Mouse (Mus musculus): Measurements from ENCODE around the gene Naa40.
A peak's percentile ranks its signal among the peaks of the same experiment; 100 is the strongest.

Naa40 gene

GRCm38 (mm10) chr19:7240782-7241690 is at the start of gene Naa40:
Naa40 (minus strand) TSS chr19:7241183.
- peak; percentile 98 for DNase-seq (ENCODE audit: low read depth, low spot score)

DNA sequence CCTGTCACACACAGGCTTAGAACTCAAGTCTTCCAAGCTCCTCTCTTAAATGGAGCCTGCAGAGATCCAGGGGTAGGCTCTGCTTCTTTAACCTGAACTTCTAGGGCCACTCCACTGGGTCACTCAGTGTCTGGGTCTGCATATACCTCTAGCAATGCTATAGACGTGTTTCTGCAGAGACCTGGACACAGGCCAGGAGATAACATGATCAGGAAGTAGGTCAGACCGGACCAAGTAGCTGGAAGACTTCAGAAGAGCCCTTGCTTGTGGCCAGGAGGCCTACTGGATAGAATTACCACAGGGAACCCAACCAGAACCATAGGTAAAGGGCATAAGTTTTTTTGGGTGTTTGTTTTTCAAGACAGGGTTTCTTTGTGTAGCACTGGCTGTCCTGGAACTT is 48.8 kb upstream of the Naa40 start:
- no peak for DNase-seq (ENCODE audit: low read depth, low spot score)

DNA sequence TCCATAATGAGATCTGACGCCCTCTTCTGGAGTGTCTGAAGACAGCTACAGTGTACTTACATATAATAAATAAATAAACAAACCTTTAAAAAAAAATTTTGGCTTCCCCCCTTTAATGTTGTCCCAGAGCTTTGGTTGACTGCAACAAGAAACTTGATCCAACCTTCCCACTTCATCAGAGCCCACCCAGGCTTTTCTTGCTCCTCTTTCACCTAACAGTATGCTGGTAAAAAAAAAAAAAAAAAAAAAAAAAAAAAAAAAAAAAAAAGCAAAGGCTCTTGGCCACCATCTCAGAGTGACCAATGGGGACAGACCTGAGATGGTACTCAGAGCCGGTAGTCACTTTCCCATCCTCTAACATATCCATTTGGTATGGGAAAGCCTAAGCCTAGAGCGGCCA is 47.3 kb upstream of the Naa40 start:
- DNase-seq (ENCODE audit: low read depth, low spot score): no peak

DNA sequence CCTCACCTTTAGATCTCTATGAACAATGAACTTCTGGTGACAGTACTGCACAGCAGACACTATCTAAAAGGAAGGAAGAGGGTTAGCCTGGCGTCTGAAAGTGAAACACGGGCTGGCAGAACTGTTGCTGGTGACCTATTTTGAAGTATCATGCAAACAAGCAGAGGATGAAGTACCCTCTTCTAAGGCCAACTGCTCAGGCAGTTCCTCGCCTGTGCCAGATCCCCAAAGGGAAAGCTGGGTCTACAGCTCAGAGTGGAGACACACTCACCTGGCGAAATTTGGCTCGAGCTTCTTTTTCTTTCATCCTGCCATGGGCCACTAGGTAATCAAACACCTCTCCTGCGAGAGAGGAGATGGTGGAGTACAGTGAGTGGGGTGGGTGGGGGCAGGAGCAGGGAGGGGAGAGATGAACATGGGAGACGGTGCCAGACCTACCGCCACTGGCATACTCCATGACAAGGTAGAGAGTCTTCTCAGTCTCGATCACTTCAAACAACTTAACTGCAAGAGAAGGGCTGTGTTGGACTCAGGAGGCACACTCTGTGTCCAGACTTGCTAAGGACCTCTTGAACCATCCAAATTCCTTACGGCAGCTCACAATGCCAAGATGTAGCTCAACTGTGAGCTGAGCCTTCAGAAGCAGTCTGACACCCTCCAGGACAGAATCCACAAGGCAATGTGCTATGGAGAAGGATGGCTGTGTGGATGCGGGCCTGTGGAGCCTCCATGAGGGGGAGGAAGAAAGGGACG is 45.8 kb upstream of the Naa40 start:
- DNase-seq (ENCODE audit: low read depth, low spot score): no peak

DNA sequence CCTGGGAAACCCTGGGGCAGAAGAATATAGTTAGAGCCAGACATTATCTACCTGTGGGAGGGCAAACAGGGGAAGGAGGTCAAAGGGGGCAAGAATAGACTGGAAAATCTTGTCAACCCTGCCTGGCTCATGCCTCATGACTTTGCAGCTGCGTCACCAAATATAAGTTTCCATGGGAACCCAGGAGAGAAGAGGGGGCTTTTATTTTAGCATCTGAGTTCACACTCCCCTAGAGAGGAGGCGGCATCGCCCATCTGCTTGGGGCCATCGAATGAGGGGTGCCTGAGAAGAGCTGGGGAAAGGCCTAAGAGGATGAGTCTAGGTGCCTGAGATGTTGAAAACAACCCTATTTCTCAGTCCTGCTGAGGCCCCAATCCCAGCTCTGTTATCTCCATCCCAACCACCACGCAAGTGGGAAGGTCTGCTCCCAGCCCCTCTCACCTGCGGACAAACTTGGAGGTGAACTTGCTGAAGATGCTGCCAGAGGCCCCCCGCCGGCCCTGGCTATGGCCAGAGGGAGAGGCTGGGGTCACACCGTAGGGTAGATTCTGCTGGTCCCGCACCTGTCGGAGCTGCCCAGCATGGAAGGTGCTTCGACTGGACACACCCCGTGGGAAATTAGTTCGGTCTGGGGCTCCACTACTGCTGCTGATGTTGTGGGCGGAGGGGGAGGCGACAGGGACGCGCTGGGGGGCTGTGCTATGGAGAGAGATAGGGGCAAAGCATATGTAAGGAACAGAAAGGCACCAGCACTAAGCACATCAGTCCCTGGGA is 39.8 kb upstream of the Naa40 start:
- DNase-seq (ENCODE audit: low read depth, low spot score): no peak

GRCm38 (mm10) chr19:7279114-7279513 is 38.1 kb upstream of the Naa40 start:
- DNase-seq (ENCODE audit: low read depth, low spot score): peak; percentile 68

DNA sequence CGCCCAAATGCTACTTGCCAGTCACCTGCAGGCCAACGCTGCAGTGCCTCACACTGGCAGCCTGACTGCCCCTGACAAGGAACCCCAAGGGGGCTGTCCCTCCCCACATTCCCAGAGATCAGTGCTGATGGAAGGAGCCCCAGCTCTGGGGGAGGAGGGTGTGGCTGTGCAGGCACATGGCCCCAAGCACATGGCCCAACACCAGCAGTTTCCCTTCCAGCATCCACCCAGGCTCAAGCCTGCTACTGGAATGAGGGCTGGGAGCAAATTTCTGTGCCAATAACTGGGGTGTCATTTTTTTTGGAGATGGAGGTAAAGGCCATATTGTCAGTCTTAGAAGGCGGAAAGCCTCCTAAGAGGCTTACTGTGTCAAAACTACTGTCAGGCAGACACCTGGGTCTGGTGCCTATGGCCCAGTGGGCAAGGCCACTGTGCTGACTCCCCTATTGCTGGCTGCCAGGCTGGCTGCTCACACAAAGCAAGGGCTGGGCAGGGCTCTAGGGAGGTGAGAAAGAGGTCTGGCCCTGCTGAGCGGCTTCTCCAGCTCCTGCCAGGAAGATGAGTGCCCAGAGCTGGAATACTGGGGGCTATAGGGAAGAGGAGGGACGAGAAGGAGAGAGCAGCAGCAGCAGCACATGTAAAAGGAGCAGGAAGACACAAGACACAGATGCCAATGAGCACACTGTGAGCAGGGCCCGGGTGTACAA is 37.4 kb upstream of the Naa40 start:
- DNase-seq (ENCODE audit: low read depth, low spot score): no peak

- DNase-seq (ENCODE audit: low read depth, low spot score): no peak
These were observed 35.8 kb upstream of the Naa40 start for GRCm38 (mm10) chr19:7276796-7277195.

DNA sequence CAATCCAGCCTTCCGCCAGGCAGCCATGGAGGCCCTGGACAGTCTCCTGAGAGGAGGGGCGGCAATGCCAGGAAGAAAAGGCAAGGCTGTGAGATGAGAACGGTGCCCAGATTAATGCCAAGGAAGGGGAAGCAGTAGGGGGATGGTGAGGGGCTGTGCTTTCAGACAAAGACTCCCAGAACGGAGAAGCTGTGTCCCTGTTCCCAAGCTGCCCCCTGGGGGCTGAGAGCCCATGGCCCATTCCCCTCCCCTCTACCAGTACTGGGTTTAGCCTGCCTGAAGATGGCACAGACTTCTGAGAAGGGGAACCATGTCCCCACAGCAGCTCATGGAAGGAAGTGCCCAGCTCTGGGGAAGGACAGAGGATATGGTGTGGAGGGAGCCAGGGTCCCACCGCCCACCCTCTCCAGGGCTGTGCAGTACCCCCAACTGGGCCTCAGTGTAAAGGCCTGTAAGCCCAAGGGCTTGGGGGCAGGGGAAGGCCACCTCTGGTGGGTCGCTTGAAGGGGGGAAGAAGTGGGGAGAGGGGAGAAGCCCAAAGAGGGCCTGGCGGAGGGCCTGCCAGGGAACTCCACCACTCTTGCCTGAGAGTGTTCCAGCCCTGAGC is 35.2 kb upstream of the Naa40 start:
- no peak for DNase-seq (ENCODE audit: low read depth, low spot score)

GRCm38 (mm10) chr19:7275131-7275789 is 34.3 kb upstream of the Naa40 start:
- no peak for DNase-seq (ENCODE audit: low read depth, low spot score)

DNA sequence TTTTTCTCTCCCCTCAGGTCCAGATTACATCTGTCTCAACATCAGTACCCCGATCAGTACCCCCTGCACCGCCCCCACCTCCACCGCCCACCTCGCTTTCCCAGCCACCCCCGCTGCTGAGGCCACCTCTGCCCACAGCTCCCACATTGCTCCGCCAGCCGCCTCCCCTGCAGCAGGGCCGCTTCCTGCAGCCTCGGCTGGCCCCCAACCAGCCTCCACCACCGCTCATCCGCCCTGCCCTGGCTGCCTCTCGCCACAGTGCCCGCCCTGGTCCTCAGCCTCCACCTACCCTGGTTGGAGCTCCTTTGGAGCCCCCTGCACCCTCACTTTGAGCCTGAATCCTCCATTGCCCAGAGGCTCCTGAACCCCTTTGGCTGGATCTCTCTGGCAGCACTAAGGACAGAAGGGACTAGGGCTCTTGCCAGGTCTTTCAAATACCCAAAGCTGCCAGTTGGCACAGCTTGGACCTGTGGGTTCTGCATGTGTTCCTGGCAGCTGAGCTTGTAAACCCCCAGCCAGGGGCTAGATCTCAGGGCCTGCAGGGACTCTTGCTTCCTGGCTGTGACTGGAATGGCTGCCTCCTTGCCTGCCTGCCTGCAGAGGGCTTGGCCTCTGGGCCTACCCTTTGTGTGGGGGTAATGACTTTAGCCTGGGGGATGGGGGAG is 33.5 kb upstream of the Naa40 start:
- no peak for DNase-seq (ENCODE audit: low read depth, low spot score)

GRCm38 (mm10) chr19:7273486-7273885 is 32.5 kb upstream of the Naa40 start:
- DNase-seq (ENCODE audit: low read depth, low spot score): peak; percentile 66

GRCm38 (mm10) chr19:7269290-7270044 is 28.5 kb upstream of the Naa40 start:
- DNase-seq (ENCODE audit: low read depth, low spot score): peak; percentile 76

DNA sequence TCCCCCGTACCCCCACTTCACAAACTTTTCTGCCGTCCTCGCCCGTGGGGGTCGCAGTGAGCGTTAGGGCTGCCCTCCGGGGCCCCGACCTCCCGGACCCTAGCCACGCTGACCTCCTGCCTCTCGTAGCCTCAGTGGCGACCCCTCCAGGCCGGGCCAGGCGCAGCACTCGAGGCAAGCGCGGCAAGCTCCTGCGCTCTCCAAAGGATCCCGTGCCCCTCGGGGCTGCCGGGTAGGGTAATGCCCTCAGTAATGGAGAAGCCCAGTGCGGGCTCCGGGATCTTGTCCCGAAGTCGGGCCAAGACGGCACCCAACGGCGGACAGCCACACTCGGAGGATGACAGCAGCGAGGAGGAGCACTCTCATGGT is 27.7 kb upstream of the Naa40 start:
- peak; percentile 94 for DNase-seq (ENCODE audit: low read depth, low spot score)

- peak; percentile 93 for DNase-seq (ENCODE audit: low read depth, low spot score)
These were observed 27.1 kb upstream of the Naa40 start for GRCm38 (mm10) chr19:7267781-7268721.

GRCm38 (mm10) chr19:7267091-7267741 is 26.2 kb upstream of the Naa40 start, which contains the start of gene Rcor2:
Rcor2 (plus strand) TSS chr19:7267325.
- DNase-seq (ENCODE audit: low read depth, low spot score): peak; percentile 78

- no peak for DNase-seq (ENCODE audit: low read depth, low spot score)
These were observed 25.4 kb upstream of the Naa40 start for GRCm38 (mm10) chr19:7266421-7266831.
